Mouse (Mus musculus) hindbrain, embryonic 14.5 days (tissue): ENCODE data around the gene Kcnq2. TPM values are rescaled to one million over a fixed set of nuclear protein-coding genes. Genes with fewer than 3 reads are reported as not detected.

Source experiments
- ATAC-seq: fragments of 200-750 bp; cut with Nextera tagmentation; 2 replicates; pipeline ENCODE4 v1.8.0; 2017; ENCODE audit warnings: moderate number of reproducible peaks, mild to moderate bottlenecking, moderate TSS enrichment, moderate library complexity; ENCODE audit not compliant: low FRiP score
- DNase-seq: peaks from one replicate; pipeline ENCODE4 v3.0.0-alpha.2; 2015; ENCODE audit warnings: low spot score
- H3K27ac ChIP-seq: fragments of 300-500 bp; sonication (generic); 2 replicates; pipeline ENCODE4 v1.5.1; 2014; ENCODE audit warnings: mild to moderate bottlenecking, moderate library complexity
- H3K27me3 ChIP-seq: fragments of 300-500 bp; sonication (generic); 2 replicates; pipeline ENCODE4 v1.6.1; 2014; ENCODE audit warnings: mild to moderate bottlenecking, low read length, mixed read lengths; ENCODE audit not compliant: control insufficient read depth, insufficient read depth
- H3K36me3 ChIP-seq: fragments of 300-500 bp; sonication (generic); replicated peaks from 2 replicates; pipeline ENCODE4 v1.6.1; 2014; ENCODE audit not compliant: control insufficient read depth, insufficient read depth
- H3K4me1 ChIP-seq: fragments of 300-500 bp; sonication (generic); replicated peaks from 2 replicates; pipeline ENCODE4 v1.6.1; 2014; ENCODE audit warnings: antibody characterized with exemption, low read length, mixed read lengths; ENCODE audit not compliant: control insufficient read depth, insufficient read depth
- H3K4me2 ChIP-seq: fragments of 300-500 bp; sonication (generic); replicated peaks from 2 replicates; pipeline ENCODE4 v1.6.1; 2014; ENCODE audit warnings: mild to moderate bottlenecking, moderate library complexity
- H3K4me3 ChIP-seq: fragments of 300-500 bp; sonication (generic); replicated peaks from 2 replicates; pipeline ENCODE4 v1.5.1; 2014; ENCODE audit warnings: mild to moderate bottlenecking, low read length
- H3K9ac ChIP-seq: fragments of 300-500 bp; sonication (generic); 2 replicates; pipeline ENCODE4 v1.6.1; 2014
- H3K9me3 ChIP-seq: fragments of 300-500 bp; sonication (generic); 2 replicates; pipeline ENCODE4 v1.6.1; 2016; ENCODE audit warnings: low read length; ENCODE audit not compliant: control insufficient read depth
- WGBS: fragments of 180-500 bp; shearing (Covaris S2); extraction: QIAGEN DNeasy Blood & Tissue Kit; methylation state at CpG from one replicate; pipeline ENCODE4 v1.1.7; 2014; 5-methylcytosine and 5-hydroxymethylcytosine counted together
- polyA plus RNA-seq: library from polyadenylated mRNA; unstranded; fragments of >200 nt; fragmentation: Nextera tagmentation; extraction: Ambion mirVana; gene quantifications from 2 replicates; pipeline ENCODE4 v1.2.1, GENCODE M21; 2014

Kcnq2 gene
- polyA plus RNA-seq, 1 experiment from 2014 or later, result 55.9 TPM

GRCm38 (mm10) chr2:181070136-181070535, 65.0 kb downstream of the Kcnq2 start:
- no peak overlapping the region for H3K4me3 ChIP-seq
- DNase-seq, result no peak
- no peaks in the 10 kb centered on the region for H3K27me3 ChIP-seq
- H3K4me1 ChIP-seq, result no peaks in the 10 kb centered on the region
- ATAC-seq, result no peak
- H3K9me3 ChIP-seq, result no peaks in the 10 kb centered on the region
- H3K9ac ChIP-seq, result no peak overlapping the region
- no peaks in the 10 kb centered on the region for H3K36me3 ChIP-seq
- H3K27ac ChIP-seq, result no peak overlapping the region
- 59% methylated on average over 7 of the region's 7 CpGs for WGBS
- no peak overlapping the region for H3K4me2 ChIP-seq

DNA sequence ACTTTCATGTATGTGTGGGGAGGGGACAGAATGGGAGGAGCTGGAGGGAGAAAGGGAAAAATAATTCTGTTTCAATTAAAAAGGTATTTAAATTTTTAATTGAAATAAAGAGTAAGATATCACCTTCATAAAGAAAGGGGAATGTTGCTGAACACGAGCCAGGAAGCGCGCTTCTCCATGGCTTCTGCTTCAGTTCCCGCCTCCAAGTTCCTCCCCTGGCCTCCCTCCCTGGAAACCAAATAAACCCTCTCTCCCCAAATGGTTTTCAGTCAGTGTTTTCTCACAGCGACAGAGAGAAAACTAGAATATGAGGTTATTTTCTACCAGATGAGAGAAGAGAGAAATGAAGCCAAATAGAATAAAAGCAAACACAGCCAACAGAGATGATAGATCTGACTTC, 66.6 kb downstream of the Kcnq2 start:
- H3K9me3 ChIP-seq, result no peaks in the 10 kb centered on the region
- ATAC-seq (no peak), DNase-seq (no peak)
- no peaks in the 10 kb centered on the region for H3K27me3 ChIP-seq
- WGBS, result 74% methylated on average over 5 of the region's 5 CpGs
- no peak overlapping the region for H3K27ac ChIP-seq
- H3K36me3 ChIP-seq, result no peaks in the 10 kb centered on the region
- H3K9ac ChIP-seq, result no peak overlapping the region
- no peak overlapping the region for H3K4me3 ChIP-seq
- no peaks in the 10 kb centered on the region for H3K4me1 ChIP-seq
- no peak overlapping the region for H3K4me2 ChIP-seq

- H3K27ac ChIP-seq, result no peak overlapping the region
- H3K36me3 ChIP-seq, result no peaks in the 10 kb centered on the region
- ATAC-seq (no peak), DNase-seq (no peak)
- no peak overlapping the region for H3K9ac ChIP-seq
- no peaks in the 10 kb centered on the region for H3K27me3 ChIP-seq
- no peaks in the 10 kb centered on the region for H3K4me1 ChIP-seq
- no peaks in the 10 kb centered on the region for H3K9me3 ChIP-seq
- 73% methylated on average over 4 of the region's 4 CpGs for WGBS
- H3K4me2 ChIP-seq, result no peak overlapping the region
- no peak overlapping the region for H3K4me3 ChIP-seq
Observed at GRCm38 (mm10) chr2:181065827-181066226, 69.3 kb downstream of the Kcnq2 start.

DNA sequence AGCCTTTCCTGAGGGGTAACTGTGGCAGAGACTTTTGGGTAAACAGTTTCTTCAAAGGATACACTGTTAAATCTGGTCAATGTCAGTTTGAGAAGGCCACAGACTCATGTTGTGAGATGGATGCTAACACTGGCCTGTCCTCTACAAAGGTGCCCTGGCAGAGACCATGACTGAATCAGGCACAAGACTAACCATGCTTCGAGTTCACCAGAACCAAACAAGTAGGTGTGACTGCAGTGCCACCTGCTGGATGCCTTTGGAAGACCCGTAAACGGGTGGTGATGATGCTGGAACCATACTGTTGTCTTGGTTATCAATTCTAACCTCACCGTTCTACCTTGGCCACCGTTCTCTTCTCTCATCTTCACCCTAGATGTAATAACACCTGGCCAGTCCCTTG, 75.0 kb downstream of the Kcnq2 start:
- Histone ChIP-seq H3K4me1 (peaks cover 11% of the 10 kb centered on the region), H3K4me2 (no peak overlapping the region), H3K27me3 (no peaks in the 10 kb centered on the region), H3K4me3 (no peak overlapping the region), H3K9me3 (no peaks in the 10 kb centered on the region), H3K9ac (no peak overlapping the region), H3K36me3 (no peaks in the 10 kb centered on the region), H3K27ac (no peak overlapping the region)
- ATAC-seq (peak; percentile 86), DNase-seq (peak; percentile 92)
- 19% methylated on average over 5 of the region's 5 CpGs for WGBS

DNA sequence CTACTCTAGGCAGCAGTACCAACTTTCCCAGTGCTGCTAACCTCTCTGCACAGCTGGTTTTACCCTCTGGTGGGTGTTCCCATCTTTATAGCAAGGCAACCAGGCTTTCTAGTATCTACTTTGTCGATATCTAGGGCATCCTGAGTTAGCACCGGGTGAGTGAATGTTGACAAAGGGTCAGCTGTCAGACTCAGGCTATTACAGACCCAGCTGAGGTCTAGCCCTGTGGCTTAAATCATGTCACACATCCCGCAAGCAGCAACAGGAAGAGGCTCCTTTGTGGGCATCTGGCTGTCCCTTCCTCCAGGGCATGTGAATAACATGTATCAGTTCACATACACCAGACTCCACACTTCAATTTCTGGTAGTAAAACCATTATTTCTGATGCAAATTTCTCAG, 76.9 kb downstream of the Kcnq2 start:
- DNase-seq, result no peak
- 38% methylated on average over 3 of the region's 3 CpGs for WGBS

GRCm38 (mm10) chr2:181057341-181057740, 77.8 kb downstream of the Kcnq2 start:
- Histone ChIP-seq H3K9me3 (no peaks in the 10 kb centered on the region), H3K27me3 (no peaks in the 10 kb centered on the region), H3K36me3 (no peaks in the 10 kb centered on the region), H3K4me1 (peaks cover 11% of the 10 kb centered on the region), H3K27ac (0 out of 2 replicates have a peak overlapping the region, but pooled peaks have one; percentile 14), H3K4me2 (no peak overlapping the region), H3K9ac (no peak overlapping the region), H3K4me3 (no peak overlapping the region)
- no peak for DNase-seq
- ATAC-seq, result no peak
- 34% methylated on average over 8 of the region's 8 CpGs for WGBS

More for the DNA sequence above, 76.9 kb downstream of the Kcnq2 start:
- no peaks in the 10 kb centered on the region for H3K27me3 ChIP-seq
- H3K4me1 ChIP-seq, result peaks cover 11% of the 10 kb centered on the region
- H3K9me3 ChIP-seq, result no peaks in the 10 kb centered on the region
- no peak overlapping the region for H3K9ac ChIP-seq
- H3K4me3 ChIP-seq, result no peak overlapping the region
- H3K36me3 ChIP-seq, result no peaks in the 10 kb centered on the region
- no peak overlapping the region for H3K27ac ChIP-seq
- H3K4me2 ChIP-seq, result no peak overlapping the region
- ATAC-seq, result no peak

- Histone ChIP-seq H3K4me3 (no peak overlapping the region), H3K36me3 (no peaks in the 10 kb centered on the region), H3K4me2 (no peak overlapping the region), H3K27ac (no peak overlapping the region), H3K4me1 (peaks cover 10% of the 10 kb centered on the region), H3K27me3 (no peaks in the 10 kb centered on the region), H3K9me3 (no peaks in the 10 kb centered on the region), H3K9ac (no peak overlapping the region)
- ATAC-seq, result no peak
- 91% methylated on average over 1 of the region's 1 CpGs for WGBS
- no peak for DNase-seq
Observed at GRCm38 (mm10) chr2:181052171-181052570, 82.9 kb downstream of the Kcnq2 start.

DNA sequence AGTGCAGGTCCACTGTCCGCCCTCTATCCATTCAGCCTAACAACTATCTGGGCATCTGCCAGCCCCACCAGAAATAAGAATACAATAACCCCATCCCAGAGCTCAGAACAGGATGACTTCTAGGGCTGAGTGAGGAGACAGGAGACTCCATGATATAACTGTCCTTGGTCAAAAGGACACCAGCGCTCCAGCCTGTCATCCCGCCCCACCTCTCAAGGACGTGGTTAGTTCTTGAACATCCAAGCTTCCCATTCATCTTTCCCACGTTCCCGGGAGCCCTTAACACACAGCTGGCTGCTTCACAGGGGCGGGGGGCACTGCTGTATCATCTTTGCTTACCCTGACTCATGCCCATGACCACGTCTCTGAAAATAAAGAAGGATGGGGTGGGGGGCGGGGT, 86.1 kb downstream of the Kcnq2 start:
- WGBS, result 87% methylated on average over 9 of the region's 9 CpGs
- no peak overlapping the region for H3K4me3 ChIP-seq
- H3K9ac ChIP-seq, result no peak overlapping the region
- H3K4me2 ChIP-seq, result no peak overlapping the region
- peaks cover 9% of the 10 kb centered on the region; the same call in 1 of the 2 replicates for H3K4me1 ChIP-seq
- no peaks in the 10 kb centered on the region for H3K9me3 ChIP-seq
- H3K36me3 ChIP-seq, result no peaks in the 10 kb centered on the region
- ATAC-seq, result no peak
- no peak for DNase-seq
- H3K27me3 ChIP-seq, result no peaks in the 10 kb centered on the region
- no peak overlapping the region for H3K27ac ChIP-seq

DNA sequence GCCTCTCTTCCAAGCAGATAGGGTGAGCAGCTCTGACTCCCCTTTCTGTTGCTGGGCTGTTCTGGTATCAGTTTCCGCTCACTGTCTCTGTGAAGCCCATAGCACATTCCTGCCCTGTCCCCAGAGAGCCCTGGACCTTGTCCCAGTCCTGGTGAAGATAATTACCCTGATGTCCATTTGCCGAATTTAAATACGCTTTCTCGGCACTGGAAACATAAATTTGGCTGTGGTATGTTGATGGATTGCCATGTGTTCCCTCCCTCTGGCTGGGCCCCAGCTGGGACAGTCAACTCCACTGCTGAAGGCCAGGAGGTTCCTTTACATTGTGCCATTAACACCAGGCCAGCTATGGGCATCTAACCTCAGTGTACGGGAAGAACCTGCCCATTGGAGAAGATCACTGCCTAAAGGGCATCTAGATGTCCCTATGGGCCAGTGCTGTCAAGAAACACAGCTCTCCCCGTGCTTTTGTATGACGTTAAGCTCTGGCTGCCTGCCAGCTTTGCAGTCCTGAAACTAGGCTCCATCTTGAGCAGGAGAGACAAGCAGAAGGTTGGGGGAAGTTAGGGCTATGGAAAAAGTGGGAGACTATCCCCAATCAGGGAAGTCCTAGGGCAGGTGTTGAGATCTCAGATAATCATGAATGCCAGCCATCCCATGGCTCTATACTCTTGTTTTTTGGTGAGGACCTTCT, 86.7 kb downstream of the Kcnq2 start:
- H3K9ac ChIP-seq, result no peak overlapping the region
- H3K9me3 ChIP-seq, result no peaks in the 10 kb centered on the region
- H3K27me3 ChIP-seq, result no peaks in the 10 kb centered on the region
- no peaks in the 10 kb centered on the region for H3K36me3 ChIP-seq
- DNase-seq (no peak), ATAC-seq (no peak)
- no peak overlapping the region for H3K27ac ChIP-seq
- WGBS, result 42% methylated on average over 7 of the region's 7 CpGs
- no peak overlapping the region for H3K4me2 ChIP-seq
- H3K4me1 ChIP-seq, result peaks cover 11% of the 10 kb centered on the region; the same call in 1 of the 2 replicates
- H3K4me3 ChIP-seq, result no peak overlapping the region

DNA sequence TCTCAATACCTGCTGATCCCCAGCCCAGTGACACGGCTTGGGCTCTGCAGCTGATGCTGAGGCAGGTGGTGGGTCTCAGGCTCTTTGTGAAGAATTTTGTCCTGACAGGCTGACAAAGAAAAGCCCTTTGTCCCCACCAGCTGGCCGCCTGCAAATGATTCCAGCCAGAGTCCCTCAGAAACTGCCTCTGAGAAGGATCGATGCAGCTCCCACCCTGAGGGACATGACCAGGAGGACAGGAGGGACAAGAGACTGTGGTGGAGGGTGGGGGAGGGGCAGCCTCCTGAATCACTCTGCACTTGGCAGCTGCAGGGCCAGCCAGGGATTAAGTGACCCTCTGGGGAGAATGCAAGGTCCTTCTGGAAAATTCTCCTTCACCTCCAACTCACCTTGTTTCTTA, 91.1 kb downstream of the Kcnq2 start:
- DNase-seq (no peak), ATAC-seq (no peak)
- H3K27ac ChIP-seq, result peak overlapping the region; percentile 33; the same call in 1 of the 2 replicates
- no peaks in the 10 kb centered on the region for H3K9me3 ChIP-seq
- peaks cover 35% of the 10 kb centered on the region for H3K4me1 ChIP-seq
- WGBS, result 6% methylated on average over 3 of the region's 3 CpGs
- H3K4me2 ChIP-seq, result no peak overlapping the region
- no peaks in the 10 kb centered on the region for H3K27me3 ChIP-seq
- no peak overlapping the region for H3K9ac ChIP-seq
- H3K4me3 ChIP-seq, result no peak overlapping the region
- H3K36me3 ChIP-seq, result no peaks in the 10 kb centered on the region
